Mouse (Mus musculus) spleen, postnatal 36 days (tissue): ENCODE data around the gene Sbf2.
"Not testable (repeated sequence)": the region's sequence is repeated elsewhere in the genome, so short reads cannot be mapped to it uniquely, and the experiment has no call there.

ENCODE experiments used
- DNase-seq, 2 experiments: peaks; one replicate each; pipeline ENCODE4 v3.0.0; 2022; ENCODE audit warnings: low spot score in 2 of 2, mixed read lengths in 1 of 2

Sbf2 gene

DNA sequence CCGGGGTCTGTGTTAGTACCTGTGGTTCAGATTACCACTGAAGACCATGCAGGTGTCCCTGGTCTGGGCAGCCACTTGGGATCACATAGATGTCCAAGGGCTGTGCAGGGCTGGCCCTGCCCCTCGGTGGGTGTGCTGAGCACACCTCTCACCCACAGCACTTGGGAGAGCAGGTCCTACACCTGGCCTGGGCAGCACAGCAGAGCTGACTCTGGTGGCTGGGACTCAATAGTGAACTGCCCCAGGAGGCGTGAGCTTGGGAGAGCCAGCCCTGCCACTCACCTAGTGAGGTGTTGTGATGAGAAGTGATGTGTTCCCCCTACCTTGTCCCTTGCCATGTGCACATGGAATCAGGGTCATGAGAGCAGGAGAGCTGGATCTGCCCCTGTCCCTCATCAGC lies 31.0 kb downstream of the Sbf2 start:
- DNase-seq: no peak

DNA sequence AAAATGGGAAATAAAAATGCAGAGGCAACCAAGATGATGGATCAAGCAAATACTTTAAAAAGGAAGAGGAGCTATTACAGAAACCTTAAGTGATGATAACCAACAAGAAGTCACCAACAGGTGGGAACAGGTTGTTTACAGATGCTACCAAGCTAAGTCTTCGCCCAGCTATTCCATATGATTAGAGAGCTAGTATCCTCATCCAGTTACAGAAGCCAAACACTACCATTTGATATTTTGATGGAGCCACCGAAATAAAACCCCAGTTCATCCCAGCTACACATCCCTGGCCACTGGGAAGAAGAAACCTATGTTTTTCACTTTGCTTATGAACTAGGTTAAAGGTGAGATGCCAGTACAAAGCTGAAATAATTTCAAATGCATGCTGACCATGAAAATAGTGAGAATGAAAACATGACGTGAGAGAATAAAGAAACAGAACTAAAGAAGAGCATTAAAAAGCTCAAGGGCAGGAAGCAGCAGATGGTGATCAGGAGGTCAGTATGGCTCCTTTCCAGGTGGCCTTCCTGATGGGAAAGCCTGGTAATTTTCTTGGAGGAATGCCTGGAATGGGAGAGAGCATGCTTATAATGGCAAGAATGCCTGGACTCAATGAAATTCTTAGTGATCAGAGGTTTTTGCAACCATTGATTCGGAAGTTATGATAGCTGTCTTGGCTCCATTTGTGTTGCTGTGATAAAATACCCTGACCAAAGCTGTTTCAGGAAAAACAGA lies 48.7 kb downstream of the Sbf2 start:
- no peak for DNase-seq

DNA sequence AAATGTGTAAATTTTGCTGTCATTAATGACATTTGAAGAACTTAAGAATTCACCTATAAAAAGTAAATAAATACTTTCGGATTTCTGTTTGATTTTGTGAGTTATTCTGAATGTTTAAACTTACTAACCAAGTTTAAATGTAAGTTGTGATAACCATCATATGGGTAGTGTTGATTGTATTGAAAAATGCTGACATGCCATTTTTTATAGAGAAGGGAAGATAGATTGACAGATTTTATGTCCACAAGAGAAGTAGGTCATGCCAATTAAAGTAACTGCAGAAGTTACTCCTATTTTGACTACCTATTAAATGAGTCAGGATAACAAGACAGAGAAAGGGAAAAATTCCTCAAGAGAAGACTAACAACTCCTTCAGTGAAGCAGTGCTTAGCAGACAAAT lies 53.1 kb downstream of the Sbf2 start:
- DNase-seq: no peak

DNA sequence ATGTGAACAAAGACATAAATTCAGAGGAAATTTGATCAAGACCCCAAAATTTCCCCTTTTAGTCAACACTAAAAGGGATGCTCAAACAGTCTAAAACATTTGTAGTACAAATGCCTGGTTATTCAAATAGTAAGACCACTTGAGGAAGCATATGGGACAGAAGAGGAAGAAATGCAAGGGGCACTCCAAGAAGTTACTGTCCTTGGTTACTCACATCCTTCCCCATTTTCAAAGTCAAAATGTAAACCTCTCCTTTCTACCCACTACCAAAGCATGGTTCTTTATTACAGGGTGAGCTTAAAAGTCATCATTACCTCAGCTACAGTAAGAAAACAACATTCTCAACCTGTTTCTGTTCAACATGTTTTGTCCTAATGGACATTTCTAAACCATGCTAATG lies 57.7 kb downstream of the Sbf2 start:
- DNase-seq: no peak

DNA sequence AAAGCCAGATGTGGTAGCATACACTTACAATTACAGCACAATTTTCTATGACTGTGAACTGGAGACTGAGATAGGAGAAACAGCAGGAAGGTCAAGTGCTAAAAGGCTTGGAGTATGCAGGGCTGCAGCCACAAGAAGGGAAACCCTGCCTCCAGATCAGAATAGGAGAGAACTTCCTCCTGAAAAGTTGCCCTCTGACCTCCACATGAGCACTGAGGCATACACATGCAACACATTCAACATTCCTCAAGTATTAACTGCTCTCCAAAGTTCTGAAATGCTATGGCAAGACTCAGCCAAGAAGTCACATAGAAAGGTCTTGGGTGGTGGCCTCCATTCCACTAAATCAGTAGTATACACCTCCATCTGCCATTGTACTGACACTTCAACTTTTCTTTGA lies 58.5 kb downstream of the Sbf2 start:
- DNase-seq: no peak

DNA sequence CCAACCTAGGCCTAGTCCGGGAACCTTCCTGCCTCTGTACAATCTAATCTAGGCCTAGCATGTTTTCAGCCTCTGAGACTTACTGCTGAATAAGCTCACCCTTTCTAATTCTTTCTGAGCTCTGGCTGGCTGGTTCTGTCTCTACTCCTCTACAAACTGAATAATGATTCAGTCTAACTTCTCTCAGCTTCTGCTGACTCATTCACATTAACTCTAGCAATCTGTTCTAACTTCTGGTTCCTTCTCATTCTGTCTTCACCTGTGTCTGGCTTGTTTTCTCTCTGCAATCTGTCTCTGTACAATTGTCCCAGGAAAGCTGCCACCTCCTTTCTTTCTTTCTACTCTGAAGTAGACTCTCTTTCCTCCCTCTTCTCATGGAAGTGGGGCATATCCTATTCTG lies 59.5 kb downstream of the Sbf2 start:
- DNase-seq: no peak

DNA sequence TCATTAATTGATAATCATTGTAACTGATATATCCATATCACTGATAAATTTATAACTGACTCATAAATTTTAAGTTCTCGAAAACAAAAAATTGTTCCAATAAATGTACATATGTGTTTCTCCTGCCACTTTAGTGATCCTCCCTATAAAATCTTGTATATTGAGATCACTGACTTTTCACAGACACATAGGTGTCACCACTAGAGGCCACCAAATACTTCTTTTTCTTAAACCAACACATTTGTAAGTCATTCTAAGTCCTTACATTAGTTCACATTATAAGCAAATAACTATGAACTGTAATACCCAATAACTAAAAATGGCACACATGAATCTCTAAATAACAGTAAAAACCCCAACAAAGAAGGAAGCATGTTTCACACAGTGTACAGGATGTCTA lies 66.5 kb downstream of the Sbf2 start:
- DNase-seq: peak in 1 of 2 experiments; percentile 14

DNA sequence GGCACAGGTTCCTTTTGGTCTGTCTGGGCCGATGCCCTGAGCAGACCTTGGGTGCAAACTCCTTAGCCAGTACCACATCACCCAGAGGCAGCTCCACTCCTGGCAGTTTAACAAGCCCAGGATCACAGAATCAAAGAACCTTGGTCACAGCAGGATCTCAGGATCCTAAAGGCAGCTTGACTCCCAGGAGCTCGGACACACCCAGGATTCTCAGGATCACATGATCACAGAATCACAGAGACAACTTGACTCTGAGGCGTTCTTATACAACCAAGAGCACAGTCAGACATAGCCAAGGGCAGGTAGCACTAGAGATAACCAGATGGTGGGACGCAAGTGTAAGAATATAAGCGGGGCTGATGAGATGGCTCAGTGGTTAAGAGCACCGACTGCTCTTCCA lies 71.4 kb downstream of the Sbf2 start:
- DNase-seq: no peak

DNA sequence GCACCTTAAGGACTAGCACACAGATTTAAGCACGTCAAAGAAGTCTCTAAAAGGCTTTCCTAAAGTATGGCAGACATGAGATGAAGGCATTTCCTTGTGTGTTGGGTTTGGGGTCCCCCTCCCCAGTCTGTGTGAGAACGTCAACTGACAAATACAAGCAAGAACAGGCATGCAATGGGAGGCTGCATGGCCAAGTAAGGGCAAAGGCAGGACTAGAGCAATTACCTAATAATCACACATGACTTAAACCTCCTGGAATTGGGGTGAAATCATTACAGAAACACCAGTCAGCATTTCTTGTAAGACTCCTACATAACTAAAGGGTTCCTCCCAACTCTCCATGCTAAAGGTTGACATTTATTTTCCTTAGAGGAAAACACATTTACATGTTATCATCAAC lies 75.5 kb downstream of the Sbf2 start:
- DNase-seq: no peak

DNA sequence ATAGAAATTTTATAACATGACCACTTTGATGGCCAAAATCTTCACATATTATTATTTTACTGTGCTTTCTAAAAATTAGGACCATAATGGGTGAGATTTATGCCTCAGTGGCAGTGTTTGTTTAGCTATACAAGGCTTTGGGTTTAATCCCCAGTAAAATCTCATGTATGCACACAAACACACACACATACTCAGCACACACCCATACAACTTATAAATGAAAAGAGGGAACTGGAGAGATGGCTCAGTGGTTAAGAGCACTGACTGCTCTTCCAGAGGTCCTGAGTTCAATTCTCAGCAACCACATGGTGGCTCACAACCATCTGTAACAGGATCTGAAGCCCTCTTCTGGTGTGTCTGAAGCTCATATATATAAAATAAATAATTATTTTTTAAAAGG lies 84.4 kb downstream of the Sbf2 start:
- DNase-seq: not testable (repeated sequence)

DNA sequence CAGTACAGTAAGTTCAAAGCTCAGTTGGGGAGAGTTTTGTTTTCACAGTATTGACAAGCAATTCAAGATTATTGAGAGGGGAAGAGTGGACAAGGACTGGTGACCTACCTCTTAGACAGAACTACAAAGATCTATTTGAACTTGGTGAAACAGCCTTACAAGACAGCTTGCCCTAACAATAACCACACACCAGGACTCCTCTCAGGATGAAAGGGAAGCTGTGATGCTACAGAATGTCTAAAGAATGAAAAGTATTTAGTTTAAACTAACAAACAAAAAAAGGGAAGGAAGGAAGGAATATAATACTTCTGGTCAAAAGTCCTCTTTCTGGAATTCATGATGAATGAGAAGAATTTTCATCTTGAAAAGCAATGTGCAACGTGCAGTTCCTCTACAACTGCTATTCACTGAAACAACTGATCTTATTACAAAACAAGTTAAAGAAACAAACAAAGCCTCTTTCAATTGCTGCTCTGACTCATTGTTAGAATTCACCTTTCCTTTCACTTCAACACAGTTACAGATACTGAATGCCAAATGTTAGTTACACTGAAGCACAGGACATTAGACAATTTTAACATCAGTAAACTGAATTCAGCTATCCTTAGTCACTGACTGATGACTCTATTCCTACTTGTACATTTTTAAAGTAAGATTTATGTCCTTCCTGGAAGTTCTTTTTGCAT lies 89.5 kb downstream of the Sbf2 start:
- DNase-seq: no peak

DNA sequence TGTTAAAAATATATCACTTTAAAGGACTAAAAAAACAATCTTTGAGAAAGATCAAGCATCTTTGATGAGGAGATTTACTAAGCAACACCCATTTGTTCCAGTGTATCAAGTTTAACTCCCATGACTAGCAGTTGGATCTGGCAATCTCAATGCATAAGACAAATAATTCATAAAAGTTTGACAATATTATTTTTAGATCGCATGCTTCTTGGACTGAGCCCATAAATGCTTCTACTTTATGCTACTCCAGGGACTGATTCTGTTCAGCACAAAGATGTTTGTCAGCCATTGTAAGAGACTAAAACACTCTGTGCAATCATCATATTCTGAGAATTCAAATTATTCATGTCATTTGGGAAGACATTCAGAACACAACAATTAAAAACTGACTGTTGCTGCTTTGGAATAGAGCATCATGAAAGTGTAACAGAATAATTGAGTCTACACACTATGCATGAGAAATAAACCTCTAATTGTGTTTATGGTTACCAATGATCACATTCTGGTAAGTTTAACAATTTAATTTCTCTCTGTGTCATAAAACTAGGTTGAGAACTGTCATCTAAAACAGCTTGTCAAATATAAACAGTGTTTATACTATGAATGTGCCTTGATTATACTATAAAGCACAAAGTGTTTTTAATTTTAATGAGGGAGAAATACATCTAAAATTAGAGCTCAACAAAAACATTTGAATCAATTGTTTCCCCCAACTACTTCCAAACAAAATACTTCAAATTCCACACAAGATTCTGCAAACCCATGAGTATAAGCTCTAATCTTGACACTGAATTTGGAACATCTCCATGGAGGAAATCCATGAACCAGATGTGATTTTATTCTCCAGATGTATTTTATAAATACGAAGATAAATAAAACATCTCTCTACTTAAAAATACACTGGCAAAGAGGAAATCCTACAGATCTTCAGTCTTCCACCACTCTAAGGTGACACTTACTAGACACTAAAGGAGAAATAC lies 98.2 kb downstream of the Sbf2 start:
- DNase-seq: no peak

DNA sequence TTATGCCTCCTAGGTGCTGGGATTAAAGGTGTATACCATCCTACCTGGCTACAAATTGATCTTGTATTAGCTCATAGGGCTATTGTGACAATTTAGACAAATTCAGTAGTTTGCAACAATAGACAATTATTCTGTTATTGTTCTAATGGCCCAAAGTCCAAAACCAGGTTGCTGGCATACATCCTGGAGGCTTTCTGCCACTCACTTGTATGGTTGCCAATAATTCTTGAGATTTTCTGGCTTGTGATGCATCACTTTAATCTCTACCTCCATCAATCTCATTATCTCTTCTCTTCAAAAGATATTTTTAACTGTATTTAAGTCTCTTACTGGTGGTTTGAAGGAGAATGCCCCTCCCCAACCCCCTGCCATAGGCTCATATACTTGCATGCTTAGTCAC lies 100.6 kb downstream of the Sbf2 start:
- DNase-seq: no peak

DNA sequence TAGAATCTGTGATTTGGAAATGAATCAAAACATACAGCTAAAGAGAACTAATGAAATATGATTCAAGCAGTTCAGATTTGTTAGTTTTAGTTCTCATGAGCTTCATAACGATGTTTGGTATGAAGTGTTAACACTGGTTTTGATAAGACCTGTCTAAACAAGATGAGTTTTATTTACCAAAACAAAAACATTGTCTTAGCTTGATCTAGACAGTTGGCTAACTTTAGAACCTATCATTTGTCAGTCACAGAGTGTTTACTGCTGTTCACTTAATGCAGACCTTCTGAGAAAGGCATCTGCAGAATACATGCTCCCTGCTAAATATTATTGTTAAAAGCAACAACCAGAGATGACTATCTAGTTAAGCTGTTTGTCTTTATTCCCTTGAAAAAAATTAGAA lies 116.1 kb downstream of the Sbf2 start:
- DNase-seq: no peak

DNA sequence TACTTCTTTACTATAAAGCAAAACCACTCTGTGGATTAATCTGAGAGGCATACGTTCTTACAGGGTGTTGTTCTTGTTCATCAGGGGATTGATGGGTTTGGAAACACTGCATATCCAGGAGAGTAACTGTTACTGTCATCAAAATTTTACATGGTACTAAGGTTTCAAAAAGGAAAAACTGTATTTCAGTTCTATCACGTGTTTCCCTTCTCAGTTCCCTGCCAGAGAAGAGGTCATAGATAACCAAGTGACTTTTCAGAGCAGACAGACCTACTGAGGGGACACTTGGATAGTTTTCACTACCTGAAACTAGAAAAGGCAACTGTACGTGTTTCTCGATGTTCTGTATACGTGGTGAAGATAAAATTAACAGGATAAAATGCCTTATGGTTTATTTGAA lies 123.7 kb downstream of the Sbf2 start:
- DNase-seq: no peak

DNA sequence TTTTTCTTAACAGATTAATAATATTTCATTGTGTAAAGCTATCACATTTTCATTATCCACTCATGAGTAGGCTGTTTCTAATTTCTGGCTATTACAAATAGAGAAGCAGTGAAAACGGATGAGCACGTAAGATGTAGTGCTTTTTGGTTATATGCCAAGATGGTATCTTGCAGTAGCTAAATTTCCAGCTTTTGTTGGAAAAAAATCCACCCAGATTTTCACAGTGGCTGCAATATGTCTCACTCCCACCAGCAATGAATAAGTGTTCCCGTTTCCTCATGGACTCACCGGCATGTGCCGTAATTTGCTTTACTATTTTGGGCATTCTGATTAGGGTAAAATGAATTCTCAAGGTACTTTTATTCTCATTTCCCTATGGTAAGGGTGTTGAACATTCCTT lies 129.7 kb downstream of the Sbf2 start:
- no peak for DNase-seq

DNA sequence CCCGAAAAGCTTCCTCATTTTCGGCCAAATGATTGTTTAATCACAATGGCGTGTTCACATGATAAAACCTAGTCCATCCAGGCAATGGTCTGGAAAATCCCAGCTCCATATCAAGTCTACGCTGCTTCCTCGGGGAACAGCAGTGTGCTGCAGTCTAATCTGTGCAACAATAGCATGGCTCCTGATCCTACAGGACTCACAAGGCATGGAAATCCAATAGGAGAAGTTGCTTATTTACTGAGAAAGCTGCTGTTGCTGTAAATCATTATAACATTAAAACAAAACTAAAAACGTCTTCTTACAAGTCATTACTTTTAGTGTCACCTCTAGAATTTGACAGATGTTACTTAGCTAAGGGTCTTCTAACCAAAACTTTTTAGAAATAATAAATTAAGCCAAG lies 143.7 kb downstream of the Sbf2 start:
- DNase-seq: no peak

DNA sequence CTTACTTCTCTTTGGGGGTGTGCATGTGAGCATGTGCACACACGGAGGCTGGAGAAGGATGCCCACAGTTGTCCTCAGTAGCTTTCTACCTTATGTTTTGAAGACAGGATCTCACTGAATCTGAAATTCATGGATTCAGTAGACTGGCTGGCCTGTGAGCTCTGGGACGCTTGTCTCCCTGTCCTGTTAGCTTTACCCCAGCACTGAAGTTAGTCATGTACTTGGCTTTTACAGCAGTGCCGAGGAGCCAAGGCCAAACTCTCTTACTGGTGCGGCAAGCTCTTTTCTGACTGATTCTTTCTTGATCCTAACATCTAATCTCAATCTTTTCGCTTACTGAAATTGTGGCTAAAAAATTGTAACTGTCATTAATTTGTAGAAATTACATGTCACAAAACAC lies 151.3 kb downstream of the Sbf2 start:
- no peak for DNase-seq

DNA sequence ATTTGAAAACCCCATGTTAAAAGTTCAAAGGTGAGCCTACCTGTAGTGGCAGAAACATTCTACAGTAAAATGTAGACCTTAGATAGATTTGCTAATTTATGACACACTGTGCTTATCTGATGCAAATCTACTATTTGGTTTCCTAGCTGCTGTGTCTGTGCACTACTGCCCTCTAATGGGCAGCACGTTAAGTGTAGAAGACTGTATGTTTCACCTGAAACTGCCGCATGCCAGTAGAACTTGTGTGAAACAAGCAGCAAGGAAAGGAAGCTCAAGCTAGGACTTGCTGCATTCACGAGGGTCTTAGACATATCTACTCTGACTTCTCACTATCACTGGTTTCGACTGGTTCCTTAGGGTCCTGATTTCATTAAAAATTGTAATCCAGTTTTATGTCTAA lies 182.4 kb downstream of the Sbf2 start:
- peak; percentile 49 to 65 for DNase-seq

DNA sequence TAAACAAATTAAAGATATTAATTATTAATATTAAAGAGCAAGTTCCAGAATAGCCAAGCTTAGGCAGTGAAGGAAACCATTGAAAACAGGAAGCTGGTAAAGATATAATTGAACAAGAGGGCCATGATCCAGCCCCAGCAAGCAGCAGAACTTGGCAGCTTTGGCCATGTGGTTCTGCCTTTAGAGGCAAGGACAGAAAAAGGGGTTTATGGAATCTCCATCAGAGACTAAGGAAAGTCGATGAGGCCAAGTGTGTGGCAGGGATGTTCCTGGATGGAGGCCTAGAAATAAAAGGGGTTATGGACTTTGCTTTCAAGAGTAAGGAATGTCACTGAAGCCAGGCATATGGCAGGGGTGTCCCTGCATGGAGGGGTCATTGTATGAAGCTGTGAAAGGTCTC lies 198.4 kb downstream of the Sbf2 start:
- DNase-seq: no peak

DNA sequence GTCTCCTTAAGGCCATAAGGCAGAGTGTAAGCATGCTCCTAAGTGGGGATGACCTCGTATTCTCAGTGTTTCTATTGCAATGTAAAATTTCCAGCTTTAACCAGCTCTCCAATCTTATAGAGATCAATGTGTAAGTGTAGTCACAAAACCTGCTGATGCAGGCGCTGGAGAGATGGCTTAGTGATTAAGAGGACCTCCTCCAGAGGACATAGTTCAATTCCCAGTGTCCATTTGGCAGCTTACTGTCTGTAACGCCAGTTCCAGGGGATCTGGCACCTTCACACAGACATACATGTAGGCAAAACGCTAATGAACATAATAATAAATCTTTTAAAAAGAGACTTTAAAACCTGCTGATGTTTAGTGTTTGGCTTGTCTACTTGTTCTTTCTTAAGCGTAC lies 200.4 kb downstream of the Sbf2 start:
- DNase-seq: no peak

DNA sequence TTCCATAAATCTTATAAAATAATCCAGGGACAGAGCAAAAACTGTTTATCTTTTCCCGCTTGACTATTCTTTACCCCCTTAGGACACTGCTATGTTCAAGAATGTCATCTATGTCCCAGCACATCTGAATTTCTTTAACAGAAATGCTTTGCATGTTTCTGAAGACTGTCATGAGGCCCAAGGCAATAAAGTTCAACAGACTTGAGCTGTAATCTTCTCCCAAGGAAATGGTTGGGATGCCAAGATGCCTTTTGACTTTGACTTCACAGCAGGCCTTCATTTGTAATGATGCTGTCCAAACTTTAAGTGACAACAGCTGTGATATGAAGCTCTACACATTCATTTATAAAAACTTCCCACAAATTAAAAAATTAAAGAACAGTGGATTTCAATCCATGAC lies 212.6 kb downstream of the Sbf2 start:
- no peak for DNase-seq

DNA sequence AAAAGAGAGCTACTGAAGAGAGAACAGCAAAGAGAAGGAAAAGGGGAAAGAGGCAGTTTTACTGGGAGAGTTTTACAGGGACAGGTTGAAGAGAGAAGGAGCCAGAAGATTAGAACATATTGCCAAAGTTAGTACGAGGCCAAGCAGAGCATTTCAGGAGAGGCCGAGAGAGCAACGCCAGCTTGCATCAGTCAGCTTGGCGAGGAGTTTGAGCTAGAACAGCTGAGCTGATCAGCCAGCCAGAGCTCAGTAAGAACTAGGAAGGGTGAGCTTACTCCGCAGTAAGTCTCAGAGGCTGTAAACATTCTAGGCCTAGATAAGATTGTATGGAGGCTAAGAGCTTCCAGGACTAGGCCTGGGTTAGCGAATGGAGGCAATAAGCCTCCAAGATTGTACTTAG lies 222.1 kb downstream of the Sbf2 start:
- DNase-seq: no peak
